Mouse (Mus musculus): ENCODE data around the gene Spata32. TPM values are rescaled to one million over a fixed set of nuclear protein-coding genes. Genes with fewer than 3 reads are reported as not detected.

The Spata32 gene
- polyA plus RNA-seq, 1 experiment from 2014 or later = not detected

DNA sequence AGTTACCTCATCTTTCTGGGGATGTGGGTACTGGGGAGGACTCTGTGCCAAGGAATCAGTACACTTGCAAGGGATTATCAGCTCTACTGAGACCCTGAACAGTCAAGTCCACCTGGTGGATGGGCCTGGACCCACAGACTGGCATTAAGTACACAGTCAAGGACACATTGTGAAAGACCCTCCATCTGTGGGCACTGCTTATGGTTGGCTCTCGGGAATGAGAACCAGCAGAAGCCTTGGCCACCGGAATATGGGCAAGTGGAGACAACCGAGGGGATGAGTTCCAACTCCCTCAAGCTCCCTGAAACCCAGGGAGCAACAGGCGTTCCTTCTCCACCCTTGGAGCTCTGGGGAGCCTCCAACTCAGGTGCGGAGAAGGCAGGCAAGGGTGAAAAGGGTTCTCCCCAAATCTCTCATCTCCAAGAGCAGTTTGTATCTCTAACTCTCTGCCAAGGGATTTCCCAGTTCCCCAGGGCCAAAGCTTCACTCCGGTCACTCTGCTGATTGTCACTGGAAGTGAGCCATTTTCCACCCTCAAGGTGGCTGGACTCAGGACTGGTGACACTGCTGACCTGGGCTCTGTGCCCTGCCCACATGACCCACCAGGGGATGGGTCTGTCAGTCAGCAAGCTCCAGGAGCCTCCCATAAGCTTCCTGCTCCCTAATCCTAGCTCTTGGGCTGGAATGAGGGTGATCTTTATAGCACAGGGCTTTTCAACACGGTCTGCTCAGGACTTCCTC lies 43.6 kb upstream of the Spata32 start:
- H3K4me1 ChIP-seq (ENCODE audit: control insufficient read depth, insufficient read depth, low read length) = peaks cover 28% of the 10 kb centered on the region
- H3K36me3 ChIP-seq (ENCODE audit: control insufficient read depth, insufficient read depth) = no peaks in the 10 kb centered on the region
- 67% methylated on average over 7 of the region's 7 CpGs for WGBS
- H3K9ac ChIP-seq (ENCODE audit: low read length) = peak overlapping the region; percentile 35
- H3K4me2 ChIP-seq (ENCODE audit: low read depth, low read length) = peak overlapping the region; percentile 42
- H3K27me3 ChIP-seq (ENCODE audit: control insufficient read depth, insufficient read depth, low read length) = no peaks in the 10 kb centered on the region
- peak overlapping the region; percentile 64 for H3K27ac ChIP-seq (ENCODE audit: low read length)
- H3K9me3 ChIP-seq (replicated peaks; ENCODE audit: control insufficient read depth, low read length) = no peaks in the 10 kb centered on the region
- peak overlapping the region; percentile 6; the same call in 1 of the 2 replicates for H3K4me3 ChIP-seq (ENCODE audit: low read length)
- ATAC-seq (replicated peaks; ENCODE audit: extremely low read depth, insufficient read depth, low FRiP score) = no peak

DNA sequence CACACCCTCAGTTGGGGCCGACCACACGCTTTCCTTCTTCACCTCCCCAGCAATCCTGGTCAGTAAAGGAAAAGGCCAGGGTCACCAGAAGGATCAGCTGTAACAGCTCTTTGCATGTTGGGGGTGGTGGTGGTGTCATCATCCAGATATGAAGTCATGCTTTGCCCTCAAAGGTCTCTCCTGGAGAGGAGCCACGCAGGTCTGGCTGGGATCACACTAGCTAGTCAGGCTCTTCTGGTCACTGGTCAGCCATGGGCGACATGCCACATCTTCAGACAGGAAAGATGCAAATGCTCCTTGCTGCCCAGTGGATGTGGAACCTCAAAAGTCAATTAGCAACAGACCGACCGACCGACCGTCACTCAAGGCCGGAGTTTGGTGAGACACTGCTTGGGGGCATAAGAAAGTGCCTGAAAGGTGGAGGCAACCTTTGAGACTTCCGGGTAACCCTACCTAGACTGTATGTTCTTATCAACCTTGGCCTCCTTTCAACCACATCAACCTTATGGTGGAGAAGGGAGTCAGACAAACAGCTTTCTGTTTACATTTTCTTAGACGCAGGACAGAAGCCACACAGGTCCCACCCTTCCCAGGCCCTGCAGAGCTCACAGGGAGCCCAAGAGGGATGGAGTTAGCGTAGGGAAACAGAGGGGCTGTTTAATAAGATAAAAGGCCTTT lies 42.4 kb upstream of the Spata32 start:
- H3K4me1 ChIP-seq (ENCODE audit: control insufficient read depth, insufficient read depth, low read length) = peaks cover 19% of the 10 kb centered on the region
- no peak overlapping the region for H3K4me2 ChIP-seq (ENCODE audit: low read depth, low read length)
- no peak overlapping the region for H3K4me3 ChIP-seq (ENCODE audit: low read length)
- no peaks in the 10 kb centered on the region for H3K9me3 ChIP-seq (replicated peaks; ENCODE audit: control insufficient read depth, low read length)
- no peak overlapping the region for H3K27ac ChIP-seq (ENCODE audit: low read length)
- H3K27me3 ChIP-seq (ENCODE audit: control insufficient read depth, insufficient read depth, low read length) = no peaks in the 10 kb centered on the region
- 74% methylated on average over 12 of the region's 12 CpGs for WGBS
- no peak for ATAC-seq (replicated peaks; ENCODE audit: extremely low read depth, insufficient read depth, low FRiP score)
- no peaks in the 10 kb centered on the region for H3K36me3 ChIP-seq (ENCODE audit: control insufficient read depth, insufficient read depth)
- no peak overlapping the region for H3K9ac ChIP-seq (ENCODE audit: low read length)

DNA sequence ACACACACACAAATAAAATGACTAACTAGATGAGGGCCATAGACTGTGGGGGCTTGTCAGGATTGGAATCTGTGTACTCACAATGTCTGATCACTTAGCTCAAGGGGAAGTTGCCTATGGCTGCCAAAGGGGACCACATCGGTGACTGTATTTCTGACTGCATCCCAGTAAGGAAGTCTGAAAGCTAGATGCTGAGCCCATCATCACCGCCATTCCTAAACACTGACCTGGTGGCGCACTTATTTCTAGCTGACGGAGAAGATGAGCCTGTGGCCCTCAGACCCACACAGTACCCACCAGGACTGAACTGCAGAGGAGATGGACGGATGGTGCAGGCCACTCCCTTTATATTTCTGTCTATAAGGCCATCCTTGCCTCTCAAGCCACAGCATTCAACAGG lies 41.8 kb upstream of the Spata32 start:
- H3K9me3 ChIP-seq (replicated peaks; ENCODE audit: control insufficient read depth, low read length) = no peaks in the 10 kb centered on the region
- WGBS = 88% methylated on average over 5 of the region's 5 CpGs
- H3K27me3 ChIP-seq (ENCODE audit: control insufficient read depth, insufficient read depth, low read length) = no peaks in the 10 kb centered on the region
- no peak overlapping the region for H3K9ac ChIP-seq (ENCODE audit: low read length)
- peaks cover 19% of the 10 kb centered on the region for H3K4me1 ChIP-seq (ENCODE audit: control insufficient read depth, insufficient read depth, low read length)
- no peak overlapping the region for H3K27ac ChIP-seq (ENCODE audit: low read length)
- H3K36me3 ChIP-seq (ENCODE audit: control insufficient read depth, insufficient read depth) = no peaks in the 10 kb centered on the region
- ATAC-seq (replicated peaks; ENCODE audit: extremely low read depth, insufficient read depth, low FRiP score) = no peak
- no peak overlapping the region for H3K4me3 ChIP-seq (ENCODE audit: low read length)
- H3K4me2 ChIP-seq (ENCODE audit: low read depth, low read length) = no peak overlapping the region

DNA sequence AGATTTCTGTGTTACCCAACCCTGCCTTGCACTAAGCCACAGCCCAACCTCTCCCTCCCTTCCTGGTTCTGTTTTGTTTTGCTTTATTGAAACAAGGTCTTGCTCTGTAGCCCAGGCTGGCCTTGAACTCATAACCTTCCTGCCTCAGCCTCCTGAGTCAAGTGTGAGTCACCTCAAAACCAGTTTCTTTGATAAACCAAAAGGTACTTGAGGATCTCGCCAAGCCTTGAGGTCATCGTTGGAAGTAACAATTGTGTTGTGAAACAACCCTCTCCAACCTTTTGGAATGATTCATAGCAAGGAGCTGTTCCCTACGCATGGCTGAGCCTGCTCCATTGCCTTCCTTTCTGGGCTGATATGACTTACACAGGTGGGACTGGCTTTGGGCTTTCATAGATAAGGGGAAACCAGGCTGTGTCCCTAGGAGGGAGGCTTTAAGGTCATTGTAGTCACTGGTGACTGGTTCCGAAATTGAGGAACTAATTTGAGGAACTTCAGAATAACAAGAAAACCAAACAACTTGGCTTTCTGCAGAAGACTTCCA lies 39.8 kb upstream of the Spata32 start:
- 85% methylated on average over 4 of the region's 4 CpGs for WGBS
- Histone ChIP-seq H3K4me3 (ENCODE audit: low read length) (no peak overlapping the region), H3K9ac (ENCODE audit: low read length) (no peak overlapping the region), H3K27ac (ENCODE audit: low read length) (no peak overlapping the region), H3K36me3 (ENCODE audit: control insufficient read depth, insufficient read depth) (no peaks in the 10 kb centered on the region), H3K9me3 (replicated peaks; ENCODE audit: control insufficient read depth, low read length) (no peaks in the 10 kb centered on the region), H3K4me1 (ENCODE audit: control insufficient read depth, insufficient read depth, low read length) (peaks cover 13% of the 10 kb centered on the region), H3K4me2 (ENCODE audit: low read depth, low read length) (no peak overlapping the region), H3K27me3 (ENCODE audit: control insufficient read depth, insufficient read depth, low read length) (no peaks in the 10 kb centered on the region)
- no peak for ATAC-seq (replicated peaks; ENCODE audit: extremely low read depth, insufficient read depth, low FRiP score)

DNA sequence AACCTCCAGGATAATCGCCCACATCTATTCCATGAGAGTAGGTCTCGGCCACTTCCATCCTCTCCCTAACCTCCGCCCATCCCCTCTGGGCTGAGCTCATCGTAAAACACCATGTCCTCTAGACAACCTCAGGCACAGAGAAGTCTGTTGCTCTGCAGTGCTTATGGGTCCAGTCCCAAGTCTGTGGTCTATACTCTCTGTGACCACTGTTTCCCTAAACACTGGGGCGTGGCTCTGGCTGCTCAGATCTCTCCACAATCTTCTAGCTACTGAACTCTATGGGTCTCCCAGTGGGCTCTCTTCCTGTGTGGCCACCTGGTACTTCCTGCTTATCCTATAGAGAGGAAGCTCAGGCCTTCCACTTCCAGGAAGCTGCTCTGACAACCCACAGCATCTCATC lies 35.4 kb upstream of the Spata32 start:
- Histone ChIP-seq H3K4me1 (ENCODE audit: control insufficient read depth, insufficient read depth, low read length) (peaks cover 9% of the 10 kb centered on the region), H3K9me3 (replicated peaks; ENCODE audit: control insufficient read depth, low read length) (no peaks in the 10 kb centered on the region), H3K36me3 (ENCODE audit: control insufficient read depth, insufficient read depth) (no peaks in the 10 kb centered on the region), H3K27me3 (ENCODE audit: control insufficient read depth, insufficient read depth, low read length) (no peaks in the 10 kb centered on the region), H3K4me2 (ENCODE audit: low read depth, low read length) (no peak overlapping the region), H3K9ac (ENCODE audit: low read length) (no peak overlapping the region), H3K4me3 (ENCODE audit: low read length) (no peak overlapping the region), H3K27ac (ENCODE audit: low read length) (no peak overlapping the region)
- WGBS = 78% methylated on average over 5 of the region's 5 CpGs
- ATAC-seq (replicated peaks; ENCODE audit: extremely low read depth, insufficient read depth, low FRiP score) = no peak

DNA sequence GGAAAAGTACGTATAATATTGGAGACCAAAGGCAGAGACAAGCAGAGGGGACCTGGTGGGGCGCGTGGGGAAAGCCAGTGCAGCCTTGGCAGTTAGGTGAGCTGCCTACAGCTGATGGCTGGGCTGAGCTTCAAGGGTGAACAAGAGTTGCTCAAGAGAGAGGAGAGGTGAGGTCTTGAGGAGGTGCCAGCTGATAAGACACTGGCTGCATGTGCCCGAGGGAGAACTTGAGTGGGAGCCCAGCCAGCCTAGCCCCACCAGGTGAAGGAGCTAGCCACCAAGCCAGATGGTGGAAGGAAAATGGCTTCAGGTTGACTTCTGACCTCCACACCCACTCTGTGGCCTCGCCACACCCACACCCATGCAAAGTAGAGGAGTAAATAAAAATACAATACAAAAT lies 34.1 kb upstream of the Spata32 start:
- Histone ChIP-seq H3K27ac (ENCODE audit: low read length) (no peak overlapping the region), H3K4me3 (ENCODE audit: low read length) (no peak overlapping the region), H3K4me1 (ENCODE audit: control insufficient read depth, insufficient read depth, low read length) (peaks cover 19% of the 10 kb centered on the region), H3K9me3 (replicated peaks; ENCODE audit: control insufficient read depth, low read length) (no peaks in the 10 kb centered on the region), H3K4me2 (ENCODE audit: low read depth, low read length) (no peak overlapping the region), H3K27me3 (ENCODE audit: control insufficient read depth, insufficient read depth, low read length) (no peaks in the 10 kb centered on the region), H3K36me3 (ENCODE audit: control insufficient read depth, insufficient read depth) (no peaks in the 10 kb centered on the region), H3K9ac (ENCODE audit: low read length) (no peak overlapping the region)
- 81% methylated on average over 5 of the region's 5 CpGs for WGBS
- no peak for ATAC-seq (replicated peaks; ENCODE audit: extremely low read depth, insufficient read depth, low FRiP score)

DNA sequence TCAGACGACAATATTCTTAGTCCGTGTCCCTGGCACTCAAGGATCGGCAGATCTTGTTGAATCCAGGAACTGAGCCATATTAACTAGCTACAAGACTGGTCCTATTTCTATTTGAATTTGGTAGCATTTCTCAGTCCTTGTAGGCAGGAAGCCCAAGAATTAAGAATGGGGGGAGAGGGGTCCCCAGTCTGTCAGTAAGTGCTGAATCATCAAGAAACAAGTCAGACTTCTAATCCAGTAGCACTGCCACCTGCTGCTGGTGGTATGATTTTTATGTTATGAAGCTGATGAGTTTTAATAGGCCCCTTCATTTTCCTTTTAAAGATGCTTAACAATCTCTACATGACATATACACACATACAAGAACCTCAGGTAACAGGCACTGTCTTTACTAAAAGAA lies 32.1 kb upstream of the Spata32 start:
- H3K9ac ChIP-seq (ENCODE audit: low read length) = no peak overlapping the region
- H3K4me1 ChIP-seq (ENCODE audit: control insufficient read depth, insufficient read depth, low read length) = peaks cover 34% of the 10 kb centered on the region
- no peaks in the 10 kb centered on the region for H3K9me3 ChIP-seq (replicated peaks; ENCODE audit: control insufficient read depth, low read length)
- no peaks in the 10 kb centered on the region for H3K36me3 ChIP-seq (ENCODE audit: control insufficient read depth, insufficient read depth)
- H3K27me3 ChIP-seq (ENCODE audit: control insufficient read depth, insufficient read depth, low read length) = no peaks in the 10 kb centered on the region
- ATAC-seq (replicated peaks; ENCODE audit: extremely low read depth, insufficient read depth, low FRiP score) = no peak
- H3K4me3 ChIP-seq (ENCODE audit: low read length) = no peak overlapping the region
- H3K27ac ChIP-seq (ENCODE audit: low read length) = no peak overlapping the region
- WGBS = 88% methylated on average over 3 of the region's 3 CpGs
- H3K4me2 ChIP-seq (ENCODE audit: low read depth, low read length) = no peak overlapping the region

DNA sequence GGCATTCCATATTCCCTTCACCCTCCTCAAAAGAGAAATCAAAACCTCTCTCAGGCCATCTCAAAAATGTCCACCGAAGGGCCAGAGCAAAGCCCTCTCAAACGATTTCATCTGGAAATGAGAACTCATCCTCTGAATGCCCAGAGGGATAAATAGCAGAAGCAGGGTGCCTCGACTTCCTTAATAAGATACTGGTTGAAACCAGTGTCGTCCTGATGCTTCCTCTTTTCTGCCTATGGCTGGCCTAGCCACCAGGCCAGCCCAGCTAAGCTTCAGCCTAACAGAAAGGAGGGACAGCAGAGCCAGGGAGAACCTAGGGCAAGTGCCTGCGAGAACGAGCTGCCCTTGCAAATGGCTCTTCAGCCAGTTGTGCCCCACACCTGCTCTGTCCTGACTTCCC lies 31.3 kb upstream of the Spata32 start:
- H3K9ac ChIP-seq (ENCODE audit: low read length) = peak overlapping the region; percentile 23; the same call in 1 of the 2 replicates
- ATAC-seq (replicated peaks; ENCODE audit: extremely low read depth, insufficient read depth, low FRiP score) = no peak
- no peak overlapping the region for H3K4me3 ChIP-seq (ENCODE audit: low read length)
- H3K9me3 ChIP-seq (replicated peaks; ENCODE audit: control insufficient read depth, low read length) = no peaks in the 10 kb centered on the region
- no peaks in the 10 kb centered on the region for H3K27me3 ChIP-seq (ENCODE audit: control insufficient read depth, insufficient read depth, low read length)
- peak overlapping the region; percentile 43 for H3K27ac ChIP-seq (ENCODE audit: low read length)
- peaks cover 40% of the 10 kb centered on the region for H3K4me1 ChIP-seq (ENCODE audit: control insufficient read depth, insufficient read depth, low read length)
- H3K36me3 ChIP-seq (ENCODE audit: control insufficient read depth, insufficient read depth) = no peaks in the 10 kb centered on the region
- H3K4me2 ChIP-seq (ENCODE audit: low read depth, low read length) = no peak overlapping the region
- WGBS = 60% methylated on average over 6 of the region's 6 CpGs

DNA sequence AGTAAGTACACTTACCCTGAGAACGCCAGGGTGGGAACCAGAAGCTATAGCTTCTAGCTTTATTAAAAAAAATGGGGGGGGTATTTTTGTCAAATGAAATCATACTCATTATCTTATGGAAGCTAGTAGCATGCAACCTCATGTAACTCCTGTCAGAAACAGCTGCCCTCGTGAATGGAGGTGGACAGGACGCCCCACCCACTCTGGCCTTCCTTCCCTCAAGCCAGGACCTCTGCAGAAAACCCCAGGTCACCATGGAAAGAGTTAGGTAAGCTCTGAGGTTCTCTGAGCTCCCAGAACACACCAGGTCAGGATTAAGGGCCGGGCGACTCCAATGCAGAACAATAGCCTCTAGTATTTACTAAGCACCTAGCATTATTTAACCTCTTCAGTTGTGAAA lies 30.6 kb upstream of the Spata32 start:
- no peak overlapping the region for H3K4me2 ChIP-seq (ENCODE audit: low read depth, low read length)
- ATAC-seq (replicated peaks; ENCODE audit: extremely low read depth, insufficient read depth, low FRiP score) = no peak
- WGBS = 67% methylated on average over 5 of the region's 5 CpGs

More for the DNA sequence above, 30.6 kb upstream of the Spata32 start:
- H3K27me3 ChIP-seq (ENCODE audit: control insufficient read depth, insufficient read depth, low read length) = no peaks in the 10 kb centered on the region
- no peaks in the 10 kb centered on the region for H3K9me3 ChIP-seq (replicated peaks; ENCODE audit: control insufficient read depth, low read length)
- H3K4me3 ChIP-seq (ENCODE audit: low read length) = no peak overlapping the region
- peaks cover 40% of the 10 kb centered on the region for H3K4me1 ChIP-seq (ENCODE audit: control insufficient read depth, insufficient read depth, low read length)
- peak overlapping the region; percentile 23; the same call in 1 of the 2 replicates for H3K9ac ChIP-seq (ENCODE audit: low read length)
- H3K36me3 ChIP-seq (ENCODE audit: control insufficient read depth, insufficient read depth) = no peaks in the 10 kb centered on the region
- peak overlapping the region; percentile 43 for H3K27ac ChIP-seq (ENCODE audit: low read length)
